ENCODE assay signal across 31 mouse cellular contexts in the genomic region with DNA sequence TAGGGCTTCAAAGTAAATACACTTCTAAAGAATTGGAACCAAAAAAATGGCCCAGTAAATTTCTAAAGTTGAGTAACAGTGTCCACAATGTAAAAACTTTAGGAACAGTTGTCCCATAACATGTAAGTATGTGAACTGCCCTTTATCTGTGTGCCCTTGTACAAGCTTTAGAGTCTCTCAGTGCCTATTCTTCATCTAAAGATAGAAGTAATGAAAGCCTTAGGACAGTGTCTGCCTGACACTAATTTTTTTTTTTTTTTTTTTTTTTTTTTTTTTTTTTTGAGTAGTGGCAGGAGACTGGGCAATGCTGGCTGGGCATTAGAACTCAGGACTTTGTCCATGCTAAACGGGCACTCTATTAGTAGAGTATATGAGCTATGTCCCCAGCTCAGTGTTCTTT.
"Had no signal": no experiment of that assay in that cellular context is flagged by ENCODE, and none has a peak within 500 bp of the region (broad histone marks: within the 10 kb centered on the region; RNA-seq: fewer than 3 reads in every experiment).

No protein-coding gene starts in this region.

- H3K36me3 ChIP-seq: limb, embryonic 15.5 days; midbrain, embryonic 15.5 days; neural tube, embryonic 12.5 days had no signal

- H3K9ac ChIP-seq: limb, embryonic 12.5 days; limb, embryonic 13.5 days; limb, embryonic 15.5 days; liver, embryonic 12.5 days; liver, embryonic 13.5 days; liver, embryonic 14.5 days; liver, embryonic 15.5 days; liver, postnatal 0 days; lung, embryonic 14.5 days; lung, embryonic 15.5 days; midbrain, embryonic 12.5 days; midbrain, embryonic 13.5 days; midbrain, embryonic 15.5 days; neural tube, embryonic 12.5 days had no signal

- H3K9me3 ChIP-seq: limb, embryonic 10.5 days; limb, embryonic 12.5 days; limb, embryonic 13.5 days; limb, embryonic 15.5 days; liver, embryonic 12.5 days; liver, embryonic 13.5 days; liver, embryonic 15.5 days; lung, embryonic 15.5 days; megakaryocyte, embryonic 14.5 days; midbrain, embryonic 12.5 days; midbrain, embryonic 13.5 days; midbrain, embryonic 15.5 days; neural tube, embryonic 12.5 days had no signal

- H3K4me3 ChIP-seq: left cerebral cortex, adult 2 months; limb, embryonic 10.5 days; limb, embryonic 12.5 days; limb, embryonic 13.5 days; limb, embryonic 15.5 days; liver, embryonic 12.5 days; liver, embryonic 13.5 days; liver, embryonic 15.5 days; lung, embryonic 15.5 days; megakaryocyte, embryonic 14.5 days; midbrain, embryonic 12.5 days; midbrain, embryonic 13.5 days; midbrain, embryonic 15.5 days; myocyte; neural tube, embryonic 12.5 days had no signal

- H3K4me2 ChIP-seq: limb, embryonic 12.5 days; limb, embryonic 13.5 days; limb, embryonic 15.5 days; liver, embryonic 11.5 days; liver, embryonic 12.5 days; liver, embryonic 13.5 days; liver, embryonic 15.5 days; lung, embryonic 14.5 days; lung, embryonic 15.5 days; midbrain, embryonic 12.5 days; midbrain, embryonic 13.5 days; midbrain, embryonic 15.5 days; neural tube, embryonic 12.5 days had no signal

- H3K27ac ChIP-seq: left cerebral cortex, adult 2 months; limb, embryonic 10.5 days; limb, embryonic 12.5 days; limb, embryonic 13.5 days; limb, embryonic 15.5 days; liver, embryonic 12.5 days; liver, embryonic 13.5 days; liver, embryonic 14.5 days; liver, embryonic 15.5 days; lung, embryonic 15.5 days; macrophage; midbrain, embryonic 12.5 days; midbrain, embryonic 13.5 days; midbrain, embryonic 15.5 days; neural tube, embryonic 12.5 days had no signal

- ATAC-seq: liver, embryonic 12.5 days; liver, postnatal 0 days; lung, postnatal 0 days; midbrain, embryonic 13.5 days; midbrain, embryonic 15.5 days; midbrain, embryonic 16.5 days had no signal

- H3K27me3 ChIP-seq: limb, embryonic 12.5 days; limb, embryonic 15.5 days; liver, embryonic 12.5 days; liver, embryonic 13.5 days; liver, embryonic 15.5 days; lung, embryonic 15.5 days; megakaryocyte, embryonic 14.5 days; midbrain, embryonic 12.5 days; midbrain, embryonic 13.5 days; midbrain, embryonic 15.5 days; neural tube, embryonic 12.5 days had no signal

- DNase-seq: left cerebral cortex, postnatal 4 days; liver; liver, embryonic 13.5 days; liver, postnatal 0 days; lung, adult 18-20 months; lung, adult 2 months; lung, embryonic 14.5 days; lung, postnatal 10 days; lung, postnatal 14 days; lung, postnatal 36 days; lung, postnatal 4 days; midbrain, embryonic 14.5 days had no signal
